Mouse (Mus musculus): ENCODE measurements at regions not wholly inside any gene's neighbourhood (a gene's known extent, or its start where the extent isn't known, plus 50 kb on each side); places are given as distances from the start of the nearest gene placed in this dataset.

- H3K36me3 ChIP-seq (ENCODE audit: control insufficient read depth, insufficient read depth, low read length) = no peaks in the 10 kb centered on the region
- peak overlapping the region; percentile 22; the same call in 1 of the 2 replicates for H3K27ac ChIP-seq (ENCODE audit: low read length)
- ATAC-seq = no peak
- no peaks in the 10 kb centered on the region for H3K9me3 ChIP-seq (replicated peaks; ENCODE audit: control insufficient read depth, low read length, poor library complexity, severe bottlenecking)
- WGBS = 48% methylated on average over 19 of the region's 19 CpGs
- H3K4me1 ChIP-seq (ENCODE audit: control insufficient read depth, insufficient read depth, low read length) = peaks cover 11% of the 10 kb centered on the region
- H3K4me2 ChIP-seq (ENCODE audit: low read length) = no peak overlapping the region
- H3K4me3 ChIP-seq (ENCODE audit: low read depth, low read length) = no peak overlapping the region
- no peak overlapping the region for H3K9ac ChIP-seq (ENCODE audit: low read depth, low read length)
- 0 out of 2 replicates have a peak, but pooled peaks cover 2% of the 10 kb centered on the region for H3K27me3 ChIP-seq (ENCODE audit: control insufficient read depth, insufficient read depth, low read depth, low read length)
Measured at GRCm38 (mm10) chr13:37508385-37509351, 163.7 kb downstream of the Ly86 start.

- 21% methylated on average over 12 of the region's 12 CpGs for WGBS
- Histone ChIP-seq H3K36me3 (ENCODE audit: control insufficient read depth, insufficient read depth, low read length) (no peaks in the 10 kb centered on the region), H3K4me2 (ENCODE audit: low read length) (no peak overlapping the region), H3K9ac (ENCODE audit: low read depth, low read length) (no peak overlapping the region), H3K9me3 (replicated peaks; ENCODE audit: control insufficient read depth, low read length, poor library complexity, severe bottlenecking) (no peaks in the 10 kb centered on the region), H3K4me3 (ENCODE audit: low read depth, low read length) (no peak overlapping the region), H3K27ac (ENCODE audit: low read length) (no peak overlapping the region), H3K4me1 (ENCODE audit: control insufficient read depth, insufficient read depth, low read length) (peaks cover 19% of the 10 kb centered on the region), H3K27me3 (ENCODE audit: control insufficient read depth, insufficient read depth, low read depth, low read length) (0 out of 2 replicates have a peak, but pooled peaks cover 2% of the 10 kb centered on the region)
- ATAC-seq = no peak
Measured at GRCm38 (mm10) chr13:37509352-37509851, 164.4 kb downstream of the Ly86 start.

DNA sequence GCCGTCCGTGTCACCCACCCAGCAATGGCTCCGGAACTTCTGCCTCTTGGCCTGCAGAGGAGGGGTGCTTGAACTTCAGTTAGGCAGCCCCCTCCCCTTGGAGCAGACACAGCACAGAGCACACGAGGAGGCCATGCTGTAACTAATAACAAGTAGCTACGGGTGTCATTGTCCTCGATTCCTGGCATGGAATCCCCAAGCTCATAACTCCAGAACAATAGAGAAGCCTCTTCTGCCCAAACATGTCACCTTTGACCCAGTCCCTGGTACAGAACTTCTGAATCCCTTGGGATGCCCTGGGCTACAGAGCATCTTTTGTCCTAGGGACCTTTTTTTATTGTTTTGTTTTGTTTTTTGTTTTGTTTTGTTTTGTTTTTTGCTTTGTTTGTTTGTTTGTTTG lies 165.5 kb downstream of the Ly86 start:
- no peaks in the 10 kb centered on the region for H3K9me3 ChIP-seq (replicated peaks; ENCODE audit: control insufficient read depth, low read length, poor library complexity, severe bottlenecking)
- no peak overlapping the region for H3K4me2 ChIP-seq (ENCODE audit: low read length)
- H3K4me3 ChIP-seq (ENCODE audit: low read depth, low read length) = no peak overlapping the region
- no peak overlapping the region for H3K9ac ChIP-seq (ENCODE audit: low read depth, low read length)
- H3K36me3 ChIP-seq (ENCODE audit: control insufficient read depth, insufficient read depth, low read length) = no peaks in the 10 kb centered on the region
- WGBS = 74% methylated on average over 6 of the region's 6 CpGs
- no peak for ATAC-seq
- H3K27ac ChIP-seq (ENCODE audit: low read length) = no peak overlapping the region
- peaks cover 23% of the 10 kb centered on the region for H3K4me1 ChIP-seq (ENCODE audit: control insufficient read depth, insufficient read depth, low read length)
- H3K27me3 ChIP-seq (ENCODE audit: control insufficient read depth, insufficient read depth, low read depth, low read length) = 0 out of 2 replicates have a peak, but pooled peaks cover 2% of the 10 kb centered on the region

- 0 out of 2 replicates have a peak, but pooled peaks cover 2% of the 10 kb centered on the region for H3K27me3 ChIP-seq (ENCODE audit: control insufficient read depth, insufficient read depth, low read depth, low read length)
- H3K36me3 ChIP-seq (ENCODE audit: control insufficient read depth, insufficient read depth, low read length) = no peaks in the 10 kb centered on the region
- H3K4me2 ChIP-seq (ENCODE audit: low read length) = no peak overlapping the region
- H3K4me1 ChIP-seq (ENCODE audit: control insufficient read depth, insufficient read depth, low read length) = peaks cover 23% of the 10 kb centered on the region
- H3K4me3 ChIP-seq (ENCODE audit: low read depth, low read length) = no peak overlapping the region
- H3K9me3 ChIP-seq (replicated peaks; ENCODE audit: control insufficient read depth, low read length, poor library complexity, severe bottlenecking) = no peaks in the 10 kb centered on the region
- no peak overlapping the region for H3K9ac ChIP-seq (ENCODE audit: low read depth, low read length)
- H3K27ac ChIP-seq (ENCODE audit: low read length) = no peak overlapping the region
- ATAC-seq = no peak
- 80% methylated on average over 6 of the region's 6 CpGs for WGBS
Measured at GRCm38 (mm10) chr13:37511006-37511405, 166.0 kb downstream of the Ly86 start.

DNA sequence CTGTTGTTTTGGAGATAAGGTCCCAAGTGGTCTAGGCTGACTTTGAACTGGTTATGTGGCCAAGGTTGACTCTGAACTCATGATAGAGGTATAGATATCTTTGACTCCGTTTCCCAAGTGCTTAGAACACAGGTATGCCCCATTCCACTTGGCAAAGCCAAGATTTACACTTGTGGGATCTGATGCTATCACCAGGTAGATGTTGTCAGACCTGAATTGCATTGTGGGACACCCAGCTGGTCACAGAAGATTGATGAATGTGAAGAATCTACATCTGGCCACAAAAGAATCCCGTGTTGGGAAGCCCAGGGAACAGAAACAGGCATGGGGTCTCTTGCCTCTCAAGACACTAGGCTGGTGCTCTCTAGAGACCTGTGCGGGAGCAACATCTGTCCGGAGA lies 166.4 kb downstream of the Ly86 start:
- no peak overlapping the region for H3K4me3 ChIP-seq (ENCODE audit: low read depth, low read length)
- H3K27ac ChIP-seq (ENCODE audit: low read length) = no peak overlapping the region
- peaks cover 23% of the 10 kb centered on the region for H3K4me1 ChIP-seq (ENCODE audit: control insufficient read depth, insufficient read depth, low read length)
- no peak overlapping the region for H3K4me2 ChIP-seq (ENCODE audit: low read length)
- H3K9ac ChIP-seq (ENCODE audit: low read depth, low read length) = no peak overlapping the region
- ATAC-seq = no peak
- 88% methylated on average over 4 of the region's 4 CpGs for WGBS
- no peaks in the 10 kb centered on the region for H3K36me3 ChIP-seq (ENCODE audit: control insufficient read depth, insufficient read depth, low read length)
- H3K27me3 ChIP-seq (ENCODE audit: control insufficient read depth, insufficient read depth, low read depth, low read length) = 0 out of 2 replicates have a peak, but pooled peaks cover 2% of the 10 kb centered on the region
- H3K9me3 ChIP-seq (replicated peaks; ENCODE audit: control insufficient read depth, low read length, poor library complexity, severe bottlenecking) = no peaks in the 10 kb centered on the region

- Histone ChIP-seq H3K27ac (ENCODE audit: low read length) (no peak overlapping the region), H3K4me3 (ENCODE audit: low read depth, low read length) (no peak overlapping the region), H3K4me1 (ENCODE audit: control insufficient read depth, insufficient read depth, low read length) (peaks cover 25% of the 10 kb centered on the region), H3K9me3 (replicated peaks; ENCODE audit: control insufficient read depth, low read length, poor library complexity, severe bottlenecking) (no peaks in the 10 kb centered on the region), H3K4me2 (ENCODE audit: low read length) (no peak overlapping the region), H3K36me3 (ENCODE audit: control insufficient read depth, insufficient read depth, low read length) (no peaks in the 10 kb centered on the region), H3K27me3 (ENCODE audit: control insufficient read depth, insufficient read depth, low read depth, low read length) (0 out of 2 replicates have a peak, but pooled peaks cover 2% of the 10 kb centered on the region), H3K9ac (ENCODE audit: low read depth, low read length) (no peak overlapping the region)
- ATAC-seq = no peak
- 73% methylated on average over 3 of the region's 3 CpGs for WGBS
Measured at GRCm38 (mm10) chr13:37512781-37513180, 167.8 kb downstream of the Ly86 start.

- Histone ChIP-seq H3K27ac (ENCODE audit: low read length) (peak overlapping the region; percentile 87), H3K4me2 (ENCODE audit: low read length) (peak overlapping the region; percentile 50), H3K36me3 (ENCODE audit: control insufficient read depth, insufficient read depth, low read length) (no peaks in the 10 kb centered on the region), H3K4me1 (ENCODE audit: control insufficient read depth, insufficient read depth, low read length) (peaks cover 25% of the 10 kb centered on the region), H3K9ac (ENCODE audit: low read depth, low read length) (peak overlapping the region; percentile 52), H3K27me3 (ENCODE audit: control insufficient read depth, insufficient read depth, low read depth, low read length) (0 out of 2 replicates have a peak, but pooled peaks cover 2% of the 10 kb centered on the region), H3K4me3 (ENCODE audit: low read depth, low read length) (no peak overlapping the region), H3K9me3 (replicated peaks; ENCODE audit: control insufficient read depth, low read length, poor library complexity, severe bottlenecking) (no peaks in the 10 kb centered on the region)
- no peak for ATAC-seq
- WGBS = 28% methylated on average over 2 of the region's 2 CpGs
Measured at GRCm38 (mm10) chr13:37513206-37513904, 168.3 kb downstream of the Ly86 start.

GRCm38 (mm10) chr13:37513905-37514607 lies 169.0 kb downstream of the Ly86 start:
- Histone ChIP-seq H3K27me3 (ENCODE audit: control insufficient read depth, insufficient read depth, low read depth, low read length) (no peaks in the 10 kb centered on the region), H3K4me3 (ENCODE audit: low read depth, low read length) (no peak overlapping the region), H3K4me1 (ENCODE audit: control insufficient read depth, insufficient read depth, low read length) (peaks cover 19% of the 10 kb centered on the region), H3K9me3 (replicated peaks; ENCODE audit: control insufficient read depth, low read length, poor library complexity, severe bottlenecking) (no peaks in the 10 kb centered on the region), H3K27ac (ENCODE audit: low read length) (peak overlapping the region; percentile 87), H3K4me2 (ENCODE audit: low read length) (peak overlapping the region; percentile 50), H3K36me3 (ENCODE audit: control insufficient read depth, insufficient read depth, low read length) (no peaks in the 10 kb centered on the region), H3K9ac (ENCODE audit: low read depth, low read length) (peak overlapping the region; percentile 52)
- peak; percentile 90 for ATAC-seq
- WGBS = 3% methylated on average over 23 of the region's 23 CpGs
